Mouse (Mus musculus): ENCODE data around the gene Clasp1.

DNA sequence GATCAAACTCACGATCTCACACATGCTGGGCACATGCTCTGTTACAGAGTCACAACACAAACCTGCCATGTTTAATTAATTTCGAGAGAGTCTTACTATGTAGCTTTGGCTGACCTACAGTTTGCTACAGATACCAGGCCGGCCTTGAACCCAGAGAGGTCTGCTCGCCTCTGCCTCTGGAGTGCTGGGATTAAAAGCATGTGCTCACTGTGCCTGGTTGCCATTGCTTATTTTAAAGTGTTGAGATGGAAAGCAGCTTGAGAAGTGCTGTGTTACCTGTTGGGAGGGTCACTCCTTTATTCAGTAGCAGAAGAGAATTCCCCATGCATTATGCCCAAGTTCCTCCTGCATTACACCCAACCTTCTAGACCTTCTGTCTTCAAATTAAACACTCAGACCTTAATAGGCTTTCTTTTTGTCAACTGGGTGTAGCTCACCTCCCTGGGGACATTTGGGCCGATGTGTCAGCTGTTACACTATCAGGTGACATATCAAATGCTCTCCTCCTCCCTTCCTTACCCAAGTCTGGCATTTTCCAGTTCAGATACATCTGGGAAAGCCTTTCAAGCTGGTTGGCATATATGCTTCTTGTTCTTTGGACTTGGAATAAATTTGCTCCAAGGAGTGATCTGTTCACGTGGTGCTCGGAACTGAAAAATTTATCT, 18.9 kb downstream of the Clasp1 start:
- no peak for TF ChIP-seq CTCF (IDR thresholded peaks at IDR 0.05; ENCODE audit: extremely low read depth, insufficient read depth, low read length)
- TF ChIP-seq POLR2A (IDR thresholded peaks at IDR 0.05; ENCODE audit: extremely low read depth, insufficient read depth, low read length), result no peak

Data from cortical plate, adult 2 months (tissue).